Mouse (Mus musculus): ENCODE measurements around the gene Mfap3.
"Not testable (repeated sequence)": the region's sequence is repeated elsewhere in the genome, so short reads cannot be mapped to it uniquely, and the experiment has no call there.

Mfap3 gene

DNA sequence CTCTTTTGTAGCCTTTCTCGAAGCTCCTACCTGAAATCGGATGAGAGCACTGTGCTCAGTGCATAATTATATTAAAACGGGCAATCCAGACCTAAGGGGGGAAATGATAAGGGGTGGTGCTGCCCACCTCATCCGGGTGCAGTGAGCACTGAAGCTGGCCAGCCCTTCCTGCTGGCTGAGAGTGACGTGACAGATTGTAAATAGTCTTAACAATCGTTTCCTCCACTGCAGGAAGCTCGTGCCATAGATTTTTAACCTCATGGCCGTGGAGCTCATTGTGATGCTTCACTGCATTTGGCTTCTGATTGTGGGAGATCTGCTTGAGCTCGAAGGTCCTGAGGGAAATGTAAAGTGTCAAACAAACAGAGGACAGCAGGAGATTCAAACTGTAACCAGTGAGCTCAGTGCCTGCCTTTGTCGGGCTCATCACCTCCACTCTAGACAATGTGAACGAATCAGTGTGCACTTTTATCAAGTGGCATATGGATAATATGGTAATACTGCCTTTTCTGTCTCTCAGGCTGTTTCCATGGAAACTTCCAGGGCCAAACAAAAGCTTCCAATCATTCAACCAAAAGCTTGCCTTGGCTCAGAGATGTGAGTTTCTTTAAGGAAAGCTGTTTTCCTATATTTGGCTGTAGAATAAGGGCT, 13.0 kb downstream of the Mfap3 start:
- no peak for DNase-seq (ENCODE audit: low spot score)

GRCm38 (mm10) chr11:57532306-57532705, 13.8 kb downstream of the Mfap3 start:
- no peak for DNase-seq (ENCODE audit: low spot score)

GRCm38 (mm10) chr11:57535912-57536311, 17.4 kb downstream of the Mfap3 start:
- DNase-seq (ENCODE audit: low spot score), result no peak

- no peak for DNase-seq (ENCODE audit: low spot score)
These were observed 21.5 kb downstream of the Mfap3 start for GRCm38 (mm10) chr11:57539841-57540418.

DNA sequence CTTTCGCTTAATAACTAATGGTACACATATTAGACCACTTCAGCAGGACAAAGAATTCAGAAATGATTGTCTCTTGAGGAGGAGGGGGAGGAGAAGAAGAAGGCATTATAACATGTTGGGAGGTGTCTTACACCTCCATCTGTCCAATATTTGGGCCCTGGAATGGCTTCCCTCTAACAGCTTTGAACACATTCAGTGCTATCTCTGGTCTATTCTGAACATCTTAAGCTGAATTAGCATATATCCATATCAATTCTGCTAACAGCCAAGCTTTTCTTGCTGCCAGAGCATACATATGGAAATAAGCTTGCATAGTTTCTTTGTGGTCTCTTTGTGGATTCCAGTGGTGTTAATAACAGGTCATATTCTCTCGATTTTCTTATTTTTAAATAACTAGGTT, 22.2 kb downstream of the Mfap3 start:
- no peak for DNase-seq (ENCODE audit: low spot score)

DNA sequence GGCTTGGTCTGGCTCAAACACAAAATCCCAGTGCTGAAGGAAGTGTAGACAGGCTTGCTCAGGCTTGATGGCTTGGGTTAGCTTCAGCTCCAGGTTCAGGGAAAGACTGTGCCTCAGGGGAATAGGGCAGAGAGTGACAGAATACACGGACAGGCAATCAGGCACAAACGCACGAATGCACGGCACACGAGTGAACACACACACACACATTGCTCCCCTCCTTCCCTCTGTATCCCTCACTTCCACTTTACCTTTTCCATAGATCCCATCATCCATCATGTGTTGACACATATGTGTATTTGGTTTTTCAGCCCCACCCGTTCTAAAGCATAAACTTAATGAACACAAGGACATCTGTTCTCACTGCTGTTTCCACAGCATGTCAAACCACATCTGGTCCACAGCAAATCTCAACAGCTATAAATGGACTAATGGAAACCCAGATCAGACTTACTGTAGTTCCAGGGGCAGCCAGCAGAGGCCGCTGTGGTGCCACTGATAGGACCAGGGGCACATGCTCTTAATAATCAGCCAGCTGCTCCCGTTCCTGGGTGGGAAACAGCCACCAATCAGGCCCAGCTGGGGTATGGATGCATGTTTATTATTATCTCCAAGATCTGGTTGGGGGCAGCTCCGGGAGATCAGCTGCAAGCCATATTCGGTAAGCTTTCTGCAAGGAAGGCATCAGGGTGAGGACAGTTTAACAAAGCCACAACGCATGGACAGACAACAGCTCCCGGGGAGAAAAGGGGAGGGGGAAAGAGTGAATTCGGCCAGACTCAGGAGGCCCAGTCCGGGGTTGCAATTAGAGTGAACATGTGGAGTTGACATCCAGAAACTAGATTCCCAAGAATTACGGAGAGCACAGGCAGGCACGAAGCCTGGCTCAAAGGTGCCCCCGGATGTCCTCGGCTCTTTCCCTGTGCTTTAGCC, 30.4 kb downstream of the Mfap3 start:
- DNase-seq (ENCODE audit: low spot score), result peak; percentile 81

- DNase-seq (ENCODE audit: low spot score), result no peak
These were observed 31.8 kb downstream of the Mfap3 start for GRCm38 (mm10) chr11:57550230-57550629.

DNA sequence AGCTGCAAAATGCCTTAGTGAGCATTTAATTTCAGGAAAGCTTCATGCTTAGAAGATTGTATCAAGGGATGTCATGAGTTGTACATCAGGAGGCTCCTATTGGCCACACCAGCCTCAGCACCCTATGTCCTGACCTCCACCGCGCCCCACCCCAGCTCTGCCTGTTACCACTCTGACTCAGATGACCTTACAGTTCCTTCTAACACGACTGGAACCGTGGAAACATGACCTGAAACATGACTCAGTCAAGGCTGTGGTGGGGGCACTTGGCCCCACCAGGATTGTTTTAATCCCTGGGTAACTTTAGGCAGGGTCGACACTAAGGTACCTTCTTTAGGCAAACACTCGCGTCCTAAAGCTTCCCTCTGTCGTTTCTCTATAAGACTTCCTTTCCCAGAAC, 32.6 kb downstream of the Mfap3 start:
- no peak for DNase-seq (ENCODE audit: low spot score)

GRCm38 (mm10) chr11:57553015-57553780, 34.7 kb downstream of the Mfap3 start:
- DNase-seq (ENCODE audit: low spot score), result no peak

DNA sequence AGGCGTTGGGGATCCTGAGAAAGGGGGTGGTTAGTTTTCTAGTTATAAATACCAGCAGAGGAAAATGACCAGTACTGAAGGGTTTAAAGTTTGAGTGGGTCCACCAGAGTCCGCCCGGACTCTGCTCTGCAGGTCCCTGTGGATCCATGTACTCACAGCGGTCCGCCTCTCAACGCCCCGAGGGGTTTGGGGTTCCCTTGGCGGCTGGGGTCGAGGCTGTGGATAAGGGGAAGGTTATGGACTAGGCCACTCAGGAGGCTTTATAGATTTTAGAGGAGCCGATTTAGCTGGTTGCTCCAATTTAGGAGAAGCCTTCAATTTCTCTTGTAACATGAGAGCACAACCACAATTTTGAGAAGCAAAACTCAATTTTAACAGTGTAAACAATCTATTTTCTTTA, 39.5 kb downstream of the Mfap3 start:
- DNase-seq (ENCODE audit: low spot score), result not testable (repeated sequence)

DNA sequence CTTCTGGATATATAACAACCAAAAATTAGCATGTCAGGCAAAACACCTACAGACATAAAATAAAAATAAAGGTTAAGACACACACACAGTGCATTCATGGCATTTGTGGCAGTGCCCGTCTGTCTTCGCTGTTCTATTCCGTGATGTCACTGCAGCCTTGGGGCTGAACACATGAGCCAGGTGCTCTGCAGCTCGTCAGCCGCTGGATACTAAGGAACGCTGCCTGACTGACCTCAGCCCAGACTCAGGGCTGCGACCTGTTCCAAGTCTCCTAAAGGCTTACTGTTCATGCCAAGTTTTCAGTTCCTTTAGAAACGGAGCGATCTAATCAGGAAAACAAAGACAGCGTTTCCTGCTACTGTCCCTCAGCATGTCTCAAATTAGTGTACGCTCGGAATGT, 46.1 kb downstream of the Mfap3 start:
- no peak for DNase-seq (ENCODE audit: low spot score)

DNA sequence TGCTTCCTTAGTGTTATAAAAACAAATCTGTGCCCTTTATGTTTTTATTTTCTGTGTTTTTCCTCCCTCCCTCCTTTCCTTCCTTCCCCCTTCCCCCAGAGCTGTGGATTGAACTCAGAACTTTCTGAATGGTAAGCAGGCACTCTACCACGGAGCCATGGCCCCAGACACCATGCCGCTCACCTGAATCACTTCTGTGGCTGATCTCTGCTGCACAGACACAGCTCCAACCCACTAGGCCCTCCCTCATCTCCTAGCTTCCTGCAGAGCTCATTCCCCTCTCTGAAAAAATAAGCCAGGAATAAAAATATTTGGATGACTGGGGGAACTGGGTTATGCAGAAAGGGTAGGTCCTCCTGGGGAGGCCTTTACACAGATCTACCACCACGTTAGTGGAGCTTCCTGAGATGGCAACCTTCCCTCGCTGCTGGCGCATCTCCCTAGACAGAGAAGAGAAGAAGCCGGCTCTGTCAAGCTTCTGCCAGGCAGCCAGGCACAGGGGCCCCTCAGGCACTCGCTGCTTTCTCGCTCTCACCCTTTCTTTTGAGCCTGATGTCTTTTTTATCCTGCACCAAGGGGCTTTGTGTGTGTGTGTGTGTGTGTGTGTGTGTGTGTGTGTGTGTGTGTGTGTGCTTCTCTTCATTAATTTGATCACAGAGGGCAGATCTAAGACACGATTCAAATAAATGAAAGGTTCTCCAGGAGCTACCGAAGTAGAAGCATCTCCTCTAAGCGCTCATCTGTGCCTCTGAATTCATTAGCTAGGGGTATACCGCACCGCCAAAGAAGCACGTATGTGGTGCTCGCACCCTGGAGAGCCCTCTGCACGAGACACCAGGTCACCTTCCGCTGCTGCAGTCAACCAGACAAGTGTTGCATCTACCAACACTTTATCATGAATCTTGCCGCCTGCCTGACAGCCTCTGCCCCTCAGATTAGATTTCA, 47.9 kb downstream of the Mfap3 start:
- no peak for DNase-seq (ENCODE audit: low spot score)

DNA sequence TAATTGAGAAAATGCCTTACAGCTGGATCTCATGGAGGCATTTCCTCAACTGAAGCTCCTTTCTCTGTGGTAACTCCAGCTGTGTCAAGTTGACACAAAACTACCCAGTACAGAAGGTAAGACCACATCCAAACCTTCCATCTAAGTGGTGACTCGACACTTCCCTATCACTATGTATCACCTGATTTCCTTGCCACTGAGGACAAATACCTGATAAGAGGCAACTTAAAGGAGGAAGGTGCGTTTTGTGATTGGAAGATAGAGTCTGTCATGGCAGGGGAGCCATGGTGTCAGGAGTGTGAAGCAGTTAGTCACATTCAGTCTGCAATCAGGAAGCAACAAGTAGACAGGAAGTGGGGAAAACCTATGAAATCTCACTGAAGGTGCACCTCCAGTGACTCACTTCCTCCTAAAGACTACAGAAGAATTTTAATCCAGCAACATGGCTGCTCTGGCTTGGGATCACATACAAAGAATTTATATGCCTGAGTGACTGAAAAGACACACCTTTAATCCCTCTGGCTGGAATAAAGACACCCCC, 50.6 kb downstream of the Mfap3 start:
- no peak for DNase-seq (ENCODE audit: low spot score)

DNA sequence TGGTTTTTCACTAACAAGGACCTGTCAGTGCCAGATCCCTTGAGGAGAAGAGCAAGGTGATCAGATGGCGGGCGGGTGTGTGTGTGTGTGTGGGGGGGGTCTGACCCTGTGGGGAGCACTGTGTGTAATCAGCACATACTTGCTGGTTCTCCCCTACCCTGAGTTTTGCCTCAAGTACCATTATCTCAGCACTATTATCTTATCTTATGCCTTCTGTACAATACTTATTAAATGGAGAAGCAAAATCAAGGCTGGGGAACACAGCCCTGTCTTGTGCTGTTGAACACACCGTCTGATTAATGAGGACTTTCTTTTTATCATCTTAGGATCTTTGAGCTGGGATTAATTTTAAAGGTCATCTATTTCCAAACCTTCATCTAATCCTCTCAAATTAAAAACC, 52.6 kb downstream of the Mfap3 start:
- DNase-seq (ENCODE audit: low spot score), result no peak

GRCm38 (mm10) chr11:57573686-57574274, 55.3 kb downstream of the Mfap3 start:
- DNase-seq (ENCODE audit: low spot score), result no peak

DNA sequence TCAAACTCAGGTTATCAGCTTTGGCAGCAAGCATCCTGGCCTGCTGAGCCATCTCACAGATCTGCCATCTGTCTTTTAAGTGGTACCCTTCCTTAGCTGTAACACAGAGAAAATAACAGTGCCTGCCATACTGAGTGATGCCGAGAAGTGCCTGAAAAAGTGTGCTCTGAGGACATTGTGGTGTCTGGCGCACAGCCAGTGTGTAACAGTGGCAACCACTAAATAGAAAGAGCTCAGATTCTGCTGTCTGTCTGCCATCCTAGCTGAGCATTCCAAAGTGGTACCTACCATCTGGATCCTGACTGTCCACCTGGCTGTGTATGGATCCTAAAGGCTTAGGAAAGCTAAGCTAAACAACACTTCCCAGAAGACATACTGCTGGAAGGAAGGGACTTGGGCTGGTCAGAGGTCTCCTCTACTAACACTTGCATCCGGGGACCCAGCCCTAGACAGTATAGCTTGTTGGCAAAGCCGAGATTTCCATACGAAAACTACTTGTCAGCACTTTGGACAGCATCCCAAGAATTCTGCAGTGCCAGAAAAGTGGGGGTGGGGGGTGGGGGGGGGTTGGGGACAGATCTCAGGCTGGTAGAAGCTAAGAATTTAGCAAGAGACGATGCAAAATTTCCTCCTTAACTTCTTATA, 58.5 kb downstream of the Mfap3 start:
- no peak for DNase-seq (ENCODE audit: low spot score)

GRCm38 (mm10) chr11:57582818-57583635, 64.6 kb downstream of the Mfap3 start:
- no peak for DNase-seq (ENCODE audit: low spot score)
